Mouse (Mus musculus) urinary bladder, postnatal 25 days (tissue): ENCODE data around the gene Cpb2.
A peak's percentile ranks its signal among the peaks of the same experiment; 100 is the strongest.

Experiments used
- DNase-seq: peaks from one replicate; pipeline ENCODE4 v3.0.0; 2022; ENCODE audit warnings: low spot score

Gene Cpb2

DNA sequence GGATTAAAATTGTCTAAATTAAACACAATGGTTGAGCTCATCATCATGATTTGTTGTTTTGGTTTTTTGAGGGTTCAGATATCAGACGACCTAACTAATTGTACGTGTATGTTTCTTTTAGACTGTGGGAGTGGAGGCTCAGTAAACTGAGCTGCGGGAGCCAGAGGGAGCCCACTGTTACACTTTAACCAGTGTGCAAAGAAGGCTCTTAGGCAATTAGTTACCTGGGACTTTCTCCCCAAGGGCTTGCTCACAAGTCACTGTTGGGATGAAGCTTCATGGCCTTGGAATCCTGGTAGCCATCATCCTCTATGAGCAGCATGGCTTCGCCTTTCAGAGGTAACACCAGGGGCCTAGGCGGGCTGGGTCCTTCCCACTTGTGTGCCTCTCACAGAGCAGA is at the start of gene Cpb2:
TSS of gene Cpb2 (plus strand) at position 201 of the 400 bp plus-strand sequence.
- DNase-seq = no peak

- DNase-seq = no peak
These were observed 49.7 kb upstream of the Cpb2 start for GRCm38 (mm10) chr14:75192427-75192826.

DNA sequence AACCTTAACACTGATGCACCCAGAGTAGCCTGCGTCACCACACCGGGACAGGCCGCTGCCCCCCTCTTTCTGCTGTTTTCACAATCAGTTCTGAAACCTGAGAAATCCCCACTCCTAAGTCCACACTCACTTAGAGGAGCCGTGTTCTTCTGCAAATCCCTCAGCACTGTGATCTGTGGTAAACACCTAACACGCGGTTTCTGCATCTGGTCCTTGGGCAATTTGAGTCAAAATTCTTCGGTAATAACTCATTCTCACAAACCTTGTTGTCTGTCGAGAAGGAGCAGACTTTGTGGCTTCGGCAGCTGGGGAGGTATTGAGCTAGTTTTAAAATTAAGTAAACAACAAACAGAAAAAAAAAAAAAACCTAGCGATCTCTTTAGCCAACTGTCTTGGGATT is 49.2 kb upstream of the Cpb2 start:
- DNase-seq = no peak

DNA sequence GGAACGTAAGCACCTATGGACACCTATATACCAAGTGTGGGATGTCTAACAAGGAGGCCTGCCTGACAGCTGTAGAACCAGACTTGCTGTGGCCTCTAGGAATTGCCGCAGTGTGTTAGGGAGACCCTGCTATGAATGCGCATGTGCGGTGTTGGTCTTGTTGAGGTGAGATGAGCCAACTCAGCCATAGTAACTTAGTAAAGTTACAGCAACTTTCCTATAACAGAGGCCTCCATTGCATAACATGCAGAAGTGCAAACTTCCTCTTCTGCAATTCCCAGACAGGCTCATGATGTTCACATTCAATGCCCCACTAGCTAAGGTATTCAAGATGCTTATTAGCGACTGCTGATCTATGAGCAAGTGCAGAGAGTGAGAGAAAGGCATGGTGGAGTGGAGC is 46.6 kb upstream of the Cpb2 start:
- DNase-seq = no peak

GRCm38 (mm10) chr14:75197027-75197426 is 45.1 kb upstream of the Cpb2 start:
- peak; percentile 44 for DNase-seq

- no peak for DNase-seq
These were observed 44.4 kb upstream of the Cpb2 start for GRCm38 (mm10) chr14:75197660-75198059.

GRCm38 (mm10) chr14:75205363-75206051 is 36.6 kb upstream of the Cpb2 start:
- no peak for DNase-seq

- DNase-seq = no peak
These were observed 35.8 kb upstream of the Cpb2 start for GRCm38 (mm10) chr14:75206307-75206706.

DNA sequence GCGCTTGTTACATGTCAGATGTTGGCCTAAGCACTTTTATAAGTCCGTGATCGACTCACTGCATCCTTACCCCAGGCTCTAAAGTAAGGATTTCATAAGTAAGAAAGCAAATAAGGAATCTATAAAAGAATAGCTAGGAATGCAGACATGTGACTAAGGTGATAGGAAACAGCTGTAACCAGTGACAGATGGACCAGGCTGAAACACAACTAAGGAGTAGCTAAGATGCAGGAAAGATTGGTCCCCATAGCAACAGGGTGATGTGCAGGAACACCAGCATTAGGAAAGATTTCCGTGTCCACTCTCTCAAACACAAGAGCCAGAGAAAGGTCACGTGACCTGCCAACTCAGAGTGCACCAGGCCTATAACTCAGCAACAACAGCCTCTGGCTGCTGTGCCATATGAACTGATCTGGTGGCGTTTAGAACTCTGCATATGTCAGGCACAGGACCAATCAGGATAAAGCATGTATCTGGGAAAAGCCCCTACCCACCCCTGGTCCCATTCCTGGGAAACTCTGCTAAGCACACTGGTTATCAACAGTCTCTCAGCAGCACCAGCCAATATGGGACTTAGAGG is 33.4 kb upstream of the Cpb2 start:
- DNase-seq = no peak

- no peak for DNase-seq
These were observed 28.3 kb upstream of the Cpb2 start for GRCm38 (mm10) chr14:75213752-75214151.

- no peak for DNase-seq
These were observed 23.2 kb upstream of the Cpb2 start for GRCm38 (mm10) chr14:75218843-75219242.

GRCm38 (mm10) chr14:75219250-75219913 is 22.7 kb upstream of the Cpb2 start:
- DNase-seq = no peak

DNA sequence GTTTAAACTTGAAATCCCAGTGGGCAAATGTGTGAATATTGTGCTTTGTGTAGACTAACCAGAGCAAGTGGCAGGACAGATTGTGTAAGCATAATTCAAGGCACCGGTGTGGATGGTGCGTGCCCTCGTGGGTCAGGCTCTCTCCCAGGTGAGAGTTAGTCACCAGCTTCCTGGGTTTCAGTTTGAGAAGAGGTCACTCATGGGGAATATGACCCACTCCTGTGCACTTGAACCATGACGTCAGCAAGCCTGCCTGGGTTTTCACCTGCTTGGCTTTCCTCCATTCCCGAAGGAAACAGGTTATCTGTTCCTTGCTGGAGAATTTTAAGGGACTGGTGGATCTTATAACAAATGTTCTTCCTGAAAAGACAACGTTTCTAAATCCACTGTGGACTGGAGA is 19.7 kb upstream of the Cpb2 start:
- DNase-seq = no peak

- DNase-seq = no peak
These were observed 14.5 kb upstream of the Cpb2 start for GRCm38 (mm10) chr14:75227453-75228084.

GRCm38 (mm10) chr14:75229834-75230233 is 12.3 kb upstream of the Cpb2 start:
- DNase-seq = no peak

- no peak for DNase-seq
These were observed 9.0 kb upstream of the Cpb2 start for GRCm38 (mm10) chr14:75233070-75233469.

DNA sequence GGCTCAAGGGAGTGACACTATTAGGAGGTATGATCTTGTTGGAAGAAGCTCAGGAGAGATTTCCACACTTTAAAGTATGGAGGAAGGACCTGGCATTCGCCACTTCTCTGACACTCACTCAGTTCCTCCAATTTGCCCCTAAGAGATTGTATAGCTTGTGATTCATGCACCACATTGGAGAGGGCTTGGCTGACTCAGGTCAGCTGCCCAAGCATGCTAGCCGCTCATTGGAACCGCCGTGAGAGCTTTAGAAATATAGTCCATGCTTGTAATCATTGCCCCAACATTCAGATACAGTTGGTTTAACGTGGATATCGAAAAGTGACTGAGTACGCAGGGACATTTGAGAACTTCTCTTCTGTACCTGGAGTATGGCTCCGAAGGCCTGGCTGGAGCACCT is 6.5 kb upstream of the Cpb2 start:
- no peak for DNase-seq

DNA sequence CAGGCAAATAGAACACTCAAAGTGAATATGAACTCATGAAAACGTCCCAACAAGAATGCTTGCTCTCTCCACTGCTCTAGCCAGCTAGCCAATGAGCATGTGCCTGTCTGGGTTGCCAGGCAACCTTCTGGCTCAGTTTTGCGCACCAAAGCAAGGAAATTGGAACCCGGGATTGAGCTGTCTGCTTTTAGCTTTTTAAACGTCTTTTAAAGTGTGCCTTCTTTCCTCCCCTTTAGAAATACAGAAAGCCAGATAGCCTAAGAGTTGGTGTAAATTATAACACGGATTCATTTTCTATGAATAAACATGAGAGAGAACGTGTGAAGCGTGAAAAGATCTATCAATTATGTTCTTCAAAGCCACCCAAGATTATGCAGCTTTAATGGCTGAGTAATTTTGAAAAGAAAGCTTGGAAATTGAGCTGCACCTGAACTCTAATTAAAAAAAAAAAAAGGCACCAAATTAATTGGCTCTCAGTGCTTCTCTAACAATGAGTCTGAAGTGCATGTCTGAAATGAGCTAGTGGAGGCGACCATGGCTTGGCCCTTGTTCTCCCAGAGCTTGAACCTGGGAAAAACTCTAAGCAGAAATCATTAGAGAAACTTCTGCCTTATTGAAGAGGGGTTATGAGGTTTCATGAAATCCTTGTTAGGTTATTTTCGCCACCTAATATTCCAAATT is 6.0 kb upstream of the Cpb2 start:
- no peak for DNase-seq

DNA sequence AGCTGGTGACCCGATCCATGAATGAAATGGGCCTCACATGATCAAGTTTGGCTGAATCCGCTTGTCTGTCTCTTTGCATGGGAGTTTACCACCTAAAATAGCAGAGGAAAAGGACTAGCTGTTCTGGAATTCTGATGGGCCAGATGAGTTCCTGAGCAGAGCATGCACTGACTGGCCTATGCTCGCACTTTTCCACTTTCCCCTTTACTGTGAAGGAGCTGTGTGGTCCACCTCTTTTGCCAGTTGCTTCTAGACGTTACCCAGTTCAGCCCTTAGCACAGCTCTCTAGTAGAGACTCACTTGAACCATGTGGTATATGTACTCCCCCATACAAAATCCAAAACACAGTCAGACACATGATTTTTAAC is 5.5 kb upstream of the Cpb2 start:
- DNase-seq = no peak

DNA sequence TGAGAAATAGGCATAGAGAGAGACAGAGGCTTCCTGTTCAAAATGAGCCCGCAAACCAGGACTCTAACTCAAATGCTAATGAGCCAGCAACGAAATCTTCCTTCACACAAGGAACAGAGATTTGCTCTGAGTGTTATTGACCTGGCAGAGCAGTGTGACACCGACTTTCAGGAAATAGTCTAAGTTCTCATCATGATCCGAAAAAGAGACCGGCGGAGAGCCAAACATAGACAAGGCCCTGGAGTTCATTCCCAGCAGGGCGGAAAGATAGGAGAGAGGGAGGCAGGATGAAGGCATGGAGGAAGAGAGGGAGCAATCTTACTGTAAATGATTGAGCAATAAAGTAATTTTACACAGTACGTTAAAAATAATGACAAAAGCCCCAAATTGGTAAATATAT is 5.0 kb upstream of the Cpb2 start:
- no peak for DNase-seq

DNA sequence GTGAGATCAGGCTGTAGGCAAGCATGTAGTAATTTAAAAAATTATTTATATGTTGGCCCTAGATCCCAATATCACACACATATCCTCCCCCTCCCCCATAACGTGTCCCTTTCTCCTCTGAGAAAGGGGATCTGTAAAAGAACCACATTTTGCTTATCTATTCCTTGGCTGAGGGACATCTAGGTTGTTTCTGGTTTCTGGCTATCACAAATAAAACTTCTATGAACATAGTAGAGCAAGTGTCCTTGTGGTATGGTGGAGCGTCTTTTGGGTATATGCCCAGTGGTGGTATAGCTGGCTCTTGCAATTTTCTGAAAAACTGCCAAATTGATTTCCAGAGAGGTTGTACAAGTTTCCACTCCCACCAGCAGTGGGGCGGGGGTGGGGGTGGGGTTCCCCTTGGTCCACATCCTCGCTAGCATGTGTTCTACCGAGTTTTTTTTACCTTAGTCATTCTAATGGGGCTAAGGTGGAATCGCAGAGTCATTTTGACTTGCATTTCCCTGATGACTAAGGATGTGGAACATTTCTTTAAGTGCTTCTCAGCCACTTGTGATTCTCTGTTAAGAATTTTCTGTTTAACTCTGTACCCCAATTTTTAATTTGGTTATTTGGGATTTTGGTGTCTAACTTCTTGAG is 3.9 kb upstream of the Cpb2 start:
- DNase-seq = no peak
